Mouse (Mus musculus) embryo, embryonic 11 days (tissue): ENCODE measurements around the gene Tcf15.

Source experiments
- DNase-seq: peaks from one replicate; pipeline ENCODE4 v3.0.0-alpha.2; 2015

Tcf15 gene

GRCm38 (mm10) chr2:152177162-152177805 lies 33.9 kb downstream of the Tcf15 start:
- peak; percentile 55 for DNase-seq

DNA sequence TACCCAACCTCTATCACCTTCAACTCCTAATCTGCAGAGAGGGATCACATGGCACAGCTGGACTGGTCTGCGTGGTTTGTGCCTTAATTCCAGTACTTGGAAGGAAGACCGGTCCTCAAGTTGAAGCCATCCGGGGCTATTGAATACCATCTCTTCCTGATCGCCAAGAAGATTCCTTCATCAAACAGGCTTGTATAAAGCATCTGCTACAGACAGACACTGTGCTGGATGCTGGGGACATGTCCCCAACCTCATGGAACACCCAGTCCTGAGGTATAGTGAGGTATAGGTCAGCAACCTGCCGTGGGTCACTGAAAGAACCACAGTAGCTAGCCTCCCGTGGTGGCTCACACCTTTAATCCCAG lies 34.4 kb downstream of the Tcf15 start:
- DNase-seq: no peak

DNA sequence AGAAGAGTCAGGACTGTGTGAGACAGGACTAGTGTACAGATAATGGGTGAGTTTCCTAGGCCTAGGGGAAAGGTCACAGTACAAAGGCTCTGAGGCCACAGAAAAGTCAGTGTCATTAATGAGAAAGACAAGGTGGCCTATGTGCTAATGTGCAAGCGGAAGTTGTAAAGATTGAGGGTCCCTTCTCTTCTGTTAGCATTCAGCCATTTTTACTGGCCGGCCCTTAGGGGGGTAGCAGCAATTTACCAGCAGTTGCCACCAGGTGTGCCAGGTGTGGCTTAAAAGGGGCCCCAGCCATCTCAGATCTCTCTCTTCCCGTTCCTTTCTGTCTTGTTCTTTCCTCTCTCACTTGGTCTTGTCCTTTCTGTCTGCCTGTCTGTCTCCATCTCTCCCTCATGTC lies 35.0 kb downstream of the Tcf15 start:
- no peak for DNase-seq

DNA sequence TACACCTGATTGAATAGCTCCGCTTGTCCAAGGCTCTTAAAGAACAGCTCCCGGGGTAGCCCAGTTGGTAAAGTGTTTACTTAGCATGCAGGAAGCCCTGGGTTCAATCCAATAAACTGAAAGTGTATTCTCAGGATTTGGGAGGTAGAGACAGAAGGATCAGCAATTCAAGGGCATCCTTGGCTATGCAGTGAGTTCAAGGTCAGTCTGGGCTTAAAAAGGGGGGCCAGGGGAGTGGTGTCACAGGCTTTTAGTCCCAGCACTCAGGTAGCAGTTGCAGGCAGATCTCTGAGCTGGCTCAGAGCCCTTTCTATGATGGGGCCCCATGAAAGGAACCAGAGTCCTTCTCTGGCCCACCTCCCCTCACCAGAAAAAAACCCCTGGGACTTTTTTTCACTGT lies 35.9 kb downstream of the Tcf15 start:
- DNase-seq: no peak

DNA sequence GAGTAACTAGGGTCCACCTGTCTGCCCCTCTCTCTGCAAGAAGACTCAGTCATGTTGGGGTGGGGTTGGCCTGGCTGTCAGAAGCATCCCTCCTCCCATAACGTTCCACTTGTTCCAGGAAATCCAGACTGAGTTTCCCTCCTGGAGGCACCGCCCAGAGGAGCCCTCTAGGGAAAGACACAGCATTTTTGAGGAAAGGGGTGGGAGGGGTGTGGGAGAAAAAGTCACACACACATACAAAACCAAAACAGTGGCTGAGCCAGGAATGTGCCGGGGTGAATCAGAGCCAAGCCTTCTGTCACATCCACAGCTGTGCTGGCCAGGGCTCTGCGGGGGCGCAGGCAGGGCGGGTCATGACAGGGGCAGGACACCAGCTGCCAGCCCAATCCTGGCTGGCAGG lies 37.0 kb downstream of the Tcf15 start:
- no peak for DNase-seq

GRCm38 (mm10) chr2:152187132-152187531 lies 43.8 kb downstream of the Tcf15 start:
- no peak for DNase-seq

GRCm38 (mm10) chr2:152189213-152189612 lies 45.9 kb downstream of the Tcf15 start:
- DNase-seq: no peak

- DNase-seq: peak; percentile 10
Measured at GRCm38 (mm10) chr2:152189640-152190039, 46.3 kb downstream of the Tcf15 start.

DNA sequence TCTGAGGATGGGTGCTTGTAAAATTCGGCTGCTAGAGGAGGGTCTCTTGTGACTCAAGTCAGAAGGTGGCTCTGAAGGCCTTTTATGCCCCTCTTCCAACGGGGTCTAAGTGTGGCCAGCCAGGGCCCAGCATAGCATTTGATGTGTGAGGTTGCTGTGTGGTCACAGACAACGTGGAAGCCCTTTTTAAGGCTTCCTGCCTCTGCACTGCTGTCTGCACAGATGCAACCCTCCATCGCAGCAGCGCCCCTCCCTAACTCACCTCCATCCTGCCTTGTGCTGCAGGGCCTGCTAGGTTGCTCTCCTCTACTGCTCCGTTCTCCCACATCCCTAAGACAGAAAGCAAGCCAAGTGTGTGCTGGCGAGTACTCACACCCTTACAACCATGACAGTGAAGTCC lies 46.8 kb downstream of the Tcf15 start:
- DNase-seq: no peak

DNA sequence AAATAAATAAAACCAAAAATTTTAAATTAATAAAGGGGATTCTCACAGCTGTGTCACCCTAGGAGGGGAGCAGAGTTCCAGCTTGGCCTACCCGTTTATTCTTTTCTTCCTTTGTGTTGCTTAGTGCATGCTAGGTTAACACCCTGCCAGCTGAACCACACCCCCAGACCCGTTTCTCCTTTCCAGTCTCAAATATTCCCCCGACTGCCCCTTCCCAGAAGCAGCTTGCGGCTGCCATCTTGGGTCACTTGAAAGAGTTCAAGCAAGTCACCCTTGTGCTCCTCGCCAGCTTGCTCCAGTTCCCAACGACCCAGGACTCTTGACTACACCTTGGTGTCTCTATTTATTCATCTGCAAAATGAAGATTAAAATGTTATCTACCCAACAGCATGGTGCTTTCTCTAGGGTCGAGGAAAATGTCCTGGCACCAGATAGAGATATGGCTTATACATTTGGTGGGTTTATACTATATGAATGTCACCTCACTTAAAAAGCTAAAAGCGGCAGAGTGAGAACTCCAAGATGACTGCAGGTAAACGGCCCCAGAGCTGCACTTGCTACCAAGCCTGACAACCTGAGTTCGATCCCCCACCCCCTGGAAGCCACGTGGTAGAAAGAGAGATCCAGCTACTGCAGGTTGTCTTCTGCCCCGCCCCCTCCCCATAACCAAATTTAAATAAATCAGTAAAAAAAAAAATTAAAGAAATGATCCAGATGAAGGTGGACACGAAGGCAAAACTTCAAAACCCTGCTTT lies 49.4 kb downstream of the Tcf15 start:
- DNase-seq: no peak

DNA sequence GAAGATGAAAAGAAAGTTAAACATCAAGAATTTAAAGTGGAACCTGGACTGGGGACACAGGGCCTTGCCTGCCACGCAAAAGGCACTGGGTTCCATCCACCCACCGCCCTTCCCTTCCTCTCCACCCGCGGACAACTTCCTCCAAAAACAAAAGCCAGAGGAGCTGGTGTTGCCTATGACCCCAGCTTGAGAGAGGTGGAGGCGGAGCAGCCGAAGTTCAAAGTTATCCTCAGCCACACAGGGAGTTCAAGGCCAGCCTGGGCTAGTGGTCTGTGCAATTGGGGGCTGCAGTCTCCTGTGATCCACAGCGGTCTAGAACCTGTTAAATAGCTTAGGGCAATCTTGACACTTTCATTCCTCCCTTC lies 50.0 kb downstream of the Tcf15 start:
- DNase-seq: no peak

DNA sequence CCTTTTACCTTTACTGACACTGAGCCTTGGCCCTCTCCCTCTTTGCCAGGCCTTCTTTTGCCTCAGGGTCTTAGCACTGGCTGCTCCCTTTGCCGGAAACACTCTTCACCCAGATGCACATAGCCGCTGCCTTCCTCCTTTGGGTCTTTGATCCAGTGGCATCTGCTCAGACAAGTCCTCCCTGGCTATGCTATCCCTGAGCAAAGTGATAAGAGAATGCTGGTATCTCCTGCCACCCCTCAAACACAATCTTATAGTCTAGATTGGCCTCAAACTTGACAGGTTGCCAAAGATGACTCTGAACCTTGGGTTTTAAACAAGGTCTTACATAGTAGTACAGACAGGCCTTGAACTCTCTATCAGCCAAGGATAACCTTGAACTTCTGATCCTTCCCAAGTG lies 51.2 kb downstream of the Tcf15 start:
- no peak for DNase-seq

GRCm38 (mm10) chr2:152196896-152197295 lies 53.5 kb downstream of the Tcf15 start:
- no peak for DNase-seq

GRCm38 (mm10) chr2:152197301-152197712 lies 53.9 kb downstream of the Tcf15 start:
- DNase-seq: peak; percentile 91
